Mouse (Mus musculus) G1E (cell line): Measurements from ENCODE around the gene Rpgr.

ENCODE experiments used
- CTCF ChIP-seq: IDR thresholded peaks from 2 replicates; pipeline ENCODE4 v1.5.1; 2012; ENCODE audit warnings: low read depth, low read length, inconsistent platforms, mixed read lengths
- GATA1 ChIP-seq: IDR thresholded peaks from 2 replicates; pipeline ENCODE4 v1.6.1; 2012; ENCODE audit warnings: borderline replicate concordance, low read length, inconsistent platforms, mixed read lengths
- TAL1 ChIP-seq: conservative IDR thresholded peaks from 2 replicates; pipeline ENCODE4 v1.6.1; 2012; ENCODE audit warnings: low read depth, low read length, inconsistent platforms, mixed read lengths

DNA sequence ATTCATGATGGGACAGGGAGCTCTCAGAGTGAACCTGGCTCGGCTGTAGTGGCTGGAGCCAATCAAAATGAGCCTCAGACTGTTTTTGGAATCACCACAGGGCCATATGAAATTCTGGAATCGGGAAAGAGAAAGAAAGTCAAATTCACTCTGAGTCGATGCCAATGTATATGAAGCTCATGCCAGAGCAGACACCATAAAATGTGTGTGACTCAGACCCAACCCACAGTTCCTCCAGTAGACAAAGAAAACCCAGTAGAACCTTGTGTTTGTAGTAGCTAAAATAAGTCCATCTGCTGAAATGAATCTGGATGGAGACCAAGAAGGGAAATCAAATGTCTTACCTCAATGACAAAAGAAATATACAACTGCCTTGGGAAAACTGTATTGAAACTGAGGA, 142.8 kb downstream of the Rpgr start:
- no peak for TF ChIP-seq CTCF
- no peak for TF ChIP-seq TAL1
- TF ChIP-seq GATA1 = no peak
